Mouse (Mus musculus): ENCODE data around the gene 4933411K16Rik.

Gene 4933411K16Rik

GRCm38 (mm10) chr19:42035456-42036248 is 16.4 kb upstream of the 4933411K16Rik start, which contains the start of gene Ankrd2:
TSS of gene Ankrd2 (plus strand) at chr19:42036000.
- DNase-seq (ENCODE audit: low spot score): peak; percentile 82

- no peak for DNase-seq (ENCODE audit: low spot score)
These were observed 15.7 kb upstream of the 4933411K16Rik start for GRCm38 (mm10) chr19:42036357-42036756.

DNA sequence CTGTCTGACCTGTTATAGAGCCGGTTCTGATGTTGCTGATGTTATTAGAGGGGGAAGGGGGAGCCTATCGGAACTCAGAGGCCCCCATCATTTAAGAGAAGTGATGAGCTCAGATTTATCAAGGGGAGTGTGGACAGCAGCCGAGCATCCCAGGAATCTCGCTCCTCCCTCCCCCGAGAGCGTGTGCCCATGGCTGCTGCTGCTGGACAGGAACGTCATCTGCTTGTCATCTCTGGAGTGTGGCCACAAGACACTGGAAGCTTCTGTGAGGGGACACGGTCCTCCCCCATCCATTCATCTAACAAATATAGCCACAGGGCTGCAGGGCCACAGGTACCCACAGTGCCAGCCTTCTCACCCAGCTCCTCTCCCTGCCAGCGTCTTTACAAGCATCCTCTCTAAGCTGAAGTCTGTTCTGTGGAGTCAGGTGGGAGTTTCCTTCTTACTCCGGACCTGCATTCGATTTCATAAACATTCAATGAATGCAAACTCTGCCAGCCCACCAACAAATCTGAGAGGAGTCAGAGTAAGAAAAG is 14.8 kb upstream of the 4933411K16Rik start:
- DNase-seq (ENCODE audit: low spot score): no peak

GRCm38 (mm10) chr19:42038310-42038709 is 13.7 kb upstream of the 4933411K16Rik start:
- no peak for DNase-seq (ENCODE audit: low spot score)

GRCm38 (mm10) chr19:42043988-42044387 is 8.1 kb upstream of the 4933411K16Rik start:
- no peak for DNase-seq (ENCODE audit: low spot score)

GRCm38 (mm10) chr19:42045269-42046102 is 6.6 kb upstream of the 4933411K16Rik start, which contains the start of gene Hoga1:
TSS of gene Hoga1 (plus strand) at chr19:42045610.
- DNase-seq (ENCODE audit: low spot score): peak; percentile 65

- no peak for DNase-seq (ENCODE audit: low spot score)
These were observed 1.8 kb upstream of the 4933411K16Rik start for GRCm38 (mm10) chr19:42050251-42050650.

GRCm38 (mm10) chr19:42051351-42051750 is 697 bp upstream of the 4933411K16Rik start:
- DNase-seq (ENCODE audit: low spot score): no peak

- peak; percentile 67 for DNase-seq (ENCODE audit: low spot score)
These were observed 2.2 kb downstream of the 4933411K16Rik start for GRCm38 (mm10) chr19:42054255-42054654.

DNA sequence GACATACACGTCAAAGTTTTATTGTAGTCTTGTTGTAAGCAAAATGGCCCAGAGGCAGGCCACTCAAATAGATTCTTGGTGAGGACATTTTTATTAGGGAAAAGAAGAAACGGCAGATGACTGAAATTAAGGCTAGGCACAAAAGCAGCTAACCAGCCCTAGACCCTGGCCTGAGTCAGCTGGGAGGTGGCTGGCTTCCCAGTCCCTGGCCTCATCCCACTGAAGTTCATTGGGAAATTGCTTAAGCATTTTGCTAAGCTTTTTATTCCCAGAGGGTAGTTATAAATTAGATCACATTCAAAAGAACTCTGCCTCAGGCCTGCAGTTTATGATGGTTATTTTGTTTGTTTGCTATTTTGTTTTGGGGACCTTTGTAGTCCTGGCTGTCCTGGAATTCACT is 3.8 kb downstream of the 4933411K16Rik start:
- no peak for DNase-seq (ENCODE audit: low spot score)

- no peak for DNase-seq (ENCODE audit: low spot score)
These were observed 4.8 kb downstream of the 4933411K16Rik start for GRCm38 (mm10) chr19:42056719-42057409.

DNA sequence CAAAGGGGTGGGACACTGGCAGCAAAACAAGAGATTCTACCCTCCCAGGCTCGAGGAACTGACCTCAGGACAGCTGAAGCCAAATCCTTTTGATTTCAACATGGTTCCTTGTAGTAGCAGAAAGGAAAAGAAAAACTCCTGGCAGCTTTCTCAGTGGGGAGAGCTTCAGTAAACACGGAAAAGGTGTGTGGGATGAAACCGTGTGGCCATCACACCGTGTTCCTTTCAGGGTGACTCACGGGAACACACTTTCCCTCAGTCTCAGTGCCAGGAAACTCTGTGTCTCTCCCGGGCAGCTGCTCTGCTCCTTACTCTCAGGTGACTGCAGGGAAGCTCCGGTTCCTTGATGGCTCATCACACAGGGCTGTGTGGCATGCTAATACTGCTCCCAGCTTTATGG is 6.4 kb downstream of the 4933411K16Rik start:
- DNase-seq (ENCODE audit: low spot score): peak; percentile 48

GRCm38 (mm10) chr19:42061443-42061842 is 9.4 kb downstream of the 4933411K16Rik start:
- no peak for DNase-seq (ENCODE audit: low spot score)

DNA sequence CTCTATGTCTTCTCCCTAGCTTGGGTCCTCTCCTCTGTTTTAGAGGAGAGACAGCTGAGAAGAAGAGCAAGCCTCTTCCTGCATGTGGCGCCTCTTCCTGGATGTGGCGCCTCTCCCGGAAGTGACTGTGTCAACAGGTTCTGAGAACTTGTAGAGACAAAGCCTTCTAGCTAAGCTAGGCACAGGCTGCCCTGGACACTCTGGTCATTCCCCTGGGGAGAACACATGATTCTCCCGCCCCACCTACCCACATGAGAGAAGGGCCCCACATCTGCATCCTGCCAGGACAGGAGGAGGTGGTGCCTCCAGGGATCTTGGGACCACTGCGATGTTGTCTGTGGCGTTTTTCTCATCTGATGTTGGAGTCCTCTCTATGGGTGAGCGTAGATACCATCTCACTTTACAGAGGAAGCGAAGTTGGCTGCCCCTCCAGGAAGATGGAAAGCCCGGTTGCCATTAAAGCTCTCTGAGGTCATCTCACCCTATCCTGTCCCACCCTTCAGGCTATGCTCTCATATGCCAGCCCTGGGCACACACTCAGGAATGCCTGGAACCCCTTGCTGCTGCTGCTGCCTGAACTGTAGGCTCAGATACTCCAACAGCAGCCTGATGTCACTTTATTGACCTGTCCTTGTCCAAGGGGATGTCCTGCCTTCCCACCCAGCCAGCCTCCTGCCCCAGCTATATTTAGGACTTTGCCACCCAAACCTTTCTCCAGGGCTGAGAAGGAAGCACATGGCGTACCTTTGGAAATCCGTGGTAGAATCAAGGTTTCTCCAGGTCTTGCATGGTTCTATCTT is 16.6 kb downstream of the 4933411K16Rik start:
- no peak for DNase-seq (ENCODE audit: low spot score)

GRCm38 (mm10) chr19:42069241-42069525 is 17.1 kb downstream of the 4933411K16Rik start:
- DNase-seq (ENCODE audit: low spot score): no peak

DNA sequence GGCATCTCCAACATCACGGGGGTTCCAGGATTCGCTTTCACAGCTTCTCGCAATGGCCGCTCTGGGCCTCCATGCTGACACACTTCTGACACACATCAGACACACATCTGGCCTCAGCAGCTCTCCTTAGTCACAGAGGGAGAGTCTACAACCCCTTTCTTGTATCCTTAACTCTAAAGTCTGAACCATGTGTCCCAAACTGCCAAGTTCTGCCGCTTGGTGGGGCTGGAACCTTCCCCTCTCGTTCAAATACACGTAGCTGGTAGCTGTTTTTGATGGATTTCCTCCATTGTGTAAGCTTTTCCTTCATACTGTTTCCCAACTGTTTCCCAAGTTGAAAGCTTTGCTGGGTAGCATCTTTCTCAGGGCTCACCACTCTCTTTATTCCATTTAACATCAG is 19.2 kb downstream of the 4933411K16Rik start:
- no peak for DNase-seq (ENCODE audit: low spot score)

- DNase-seq (ENCODE audit: low spot score): no peak
These were observed 20.0 kb downstream of the 4933411K16Rik start for GRCm38 (mm10) chr19:42071886-42072608.

- no peak for DNase-seq (ENCODE audit: low spot score)
These were observed 20.8 kb downstream of the 4933411K16Rik start for GRCm38 (mm10) chr19:42072802-42073201.

DNA sequence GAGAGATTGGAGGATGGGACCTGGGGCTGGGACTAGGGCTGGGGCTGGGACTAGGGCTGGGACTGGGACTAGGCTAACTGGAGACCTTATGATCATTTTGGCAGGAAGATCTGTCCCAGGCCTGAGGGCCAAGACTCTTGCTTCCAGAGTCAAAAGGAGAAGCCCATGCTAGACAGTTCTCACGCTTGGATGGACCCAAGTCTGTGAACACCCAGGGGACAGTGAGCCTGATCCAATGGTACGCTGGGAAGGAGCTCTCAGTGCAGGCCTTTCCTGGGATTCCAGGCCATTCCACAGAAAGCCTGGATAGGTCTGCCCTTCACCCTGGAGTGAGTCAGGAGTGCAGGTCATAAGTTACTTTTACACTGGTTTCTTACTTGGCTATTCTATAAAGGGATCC is 23.0 kb downstream of the 4933411K16Rik start:
- DNase-seq (ENCODE audit: low spot score): no peak

- no peak for DNase-seq (ENCODE audit: low spot score)
These were observed 23.9 kb downstream of the 4933411K16Rik start for GRCm38 (mm10) chr19:42075992-42076391.

GRCm38 (mm10) chr19:42078566-42078965 is 26.5 kb downstream of the 4933411K16Rik start:
- no peak for DNase-seq (ENCODE audit: low spot score)

Data from testis, postnatal 14 days (tissue).